Mouse (Mus musculus) thymus, postnatal 36 days (tissue): ENCODE measurements around the gene Gpc5.

ENCODE experiments used
- DNase-seq, 2 experiments: peaks; one replicate each; pipeline ENCODE4 v3.0.0; 2022; ENCODE audit warnings: mixed read lengths in 2 of 2

Gene Gpc5

DNA sequence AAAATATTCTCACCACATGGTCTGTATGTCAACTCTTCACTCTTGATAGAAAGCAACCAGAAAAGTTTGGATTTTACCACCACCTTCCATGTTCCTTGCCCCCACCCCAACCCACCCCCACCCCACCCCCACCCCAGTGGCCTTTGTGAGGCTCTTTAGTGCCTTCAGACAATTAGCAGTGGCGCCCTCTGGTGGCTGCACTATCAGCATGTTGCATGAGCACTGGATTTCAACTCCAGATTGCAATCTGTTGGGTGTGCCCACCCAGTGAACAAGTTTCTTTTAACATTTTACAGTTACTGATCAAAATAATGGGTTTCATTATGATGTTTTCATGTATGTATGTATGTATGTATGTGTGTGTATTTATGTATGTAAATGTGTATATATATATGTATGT, 279.1 kb downstream of the Gpc5 start:
- DNase-seq, result peak; percentile 10 to 21

DNA sequence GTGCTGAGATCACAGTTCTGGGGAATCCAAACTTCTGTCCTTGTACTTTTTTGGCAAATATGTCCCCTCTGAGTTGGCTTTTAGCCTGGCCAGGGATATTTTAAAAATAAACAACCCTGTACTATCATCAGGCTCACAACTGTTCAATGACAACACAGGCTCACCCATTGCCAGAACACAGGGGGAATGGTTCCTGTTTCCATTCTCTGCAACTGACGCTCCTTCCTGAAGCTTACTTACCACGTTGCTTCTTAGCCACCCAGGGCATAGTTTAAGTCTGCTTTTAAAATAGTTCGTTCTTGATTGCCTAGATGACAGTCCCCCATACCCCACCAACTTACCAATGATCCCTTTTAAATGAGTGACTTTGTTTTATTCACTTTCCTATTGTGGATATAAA, 299.8 kb downstream of the Gpc5 start:
- DNase-seq, result no peak

DNA sequence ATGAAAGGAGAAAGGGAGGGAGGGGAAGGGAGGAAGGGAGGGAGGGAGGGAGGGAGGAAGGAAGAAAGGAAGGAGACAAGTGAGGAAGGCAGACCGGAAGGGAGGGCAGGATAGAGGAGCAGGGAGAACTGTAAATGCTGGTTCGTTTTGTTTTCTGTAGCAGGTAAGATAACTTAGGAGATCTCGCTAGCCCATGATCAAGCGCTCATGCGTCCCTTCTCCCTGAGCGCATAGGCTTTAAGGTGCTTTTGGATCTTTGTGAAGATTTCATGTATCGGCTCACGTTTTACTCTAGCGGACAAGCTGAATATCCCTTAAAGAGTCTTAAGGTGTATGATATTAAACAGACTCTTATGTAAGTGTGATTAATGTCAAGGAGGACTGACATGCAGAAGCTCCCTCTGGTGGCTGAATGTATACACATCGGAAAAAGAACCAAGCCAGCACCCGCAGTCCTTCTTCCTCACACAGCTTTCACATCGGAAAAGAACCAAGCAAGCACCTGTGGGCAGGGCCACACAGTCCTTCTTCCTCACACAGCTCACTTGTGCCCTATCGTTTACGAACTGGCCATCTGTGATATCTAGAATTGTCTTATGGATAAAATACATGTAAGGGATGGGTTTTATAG, 301.0 kb downstream of the Gpc5 start:
- peak in 1 of 2 experiments; percentile 7 for DNase-seq

DNA sequence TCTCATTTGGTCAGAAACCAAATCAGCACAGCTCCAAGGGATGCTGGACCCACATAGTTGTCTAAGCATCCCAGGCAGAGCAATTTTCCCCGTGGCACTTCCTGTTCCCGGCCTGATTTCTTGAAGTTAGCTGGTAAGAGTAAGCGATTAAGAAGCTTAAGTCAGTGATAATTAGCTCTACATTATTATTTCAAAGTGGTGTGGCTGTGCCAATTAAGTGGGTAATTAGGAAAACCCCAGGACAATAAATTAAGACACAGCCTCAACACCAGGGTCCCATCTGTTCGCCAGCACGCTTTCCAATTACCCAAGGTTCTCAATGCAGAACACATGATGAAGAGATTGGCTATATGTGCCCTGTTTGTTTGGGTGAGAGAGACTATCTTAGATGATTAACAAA, 314.6 kb downstream of the Gpc5 start:
- no peak for DNase-seq

DNA sequence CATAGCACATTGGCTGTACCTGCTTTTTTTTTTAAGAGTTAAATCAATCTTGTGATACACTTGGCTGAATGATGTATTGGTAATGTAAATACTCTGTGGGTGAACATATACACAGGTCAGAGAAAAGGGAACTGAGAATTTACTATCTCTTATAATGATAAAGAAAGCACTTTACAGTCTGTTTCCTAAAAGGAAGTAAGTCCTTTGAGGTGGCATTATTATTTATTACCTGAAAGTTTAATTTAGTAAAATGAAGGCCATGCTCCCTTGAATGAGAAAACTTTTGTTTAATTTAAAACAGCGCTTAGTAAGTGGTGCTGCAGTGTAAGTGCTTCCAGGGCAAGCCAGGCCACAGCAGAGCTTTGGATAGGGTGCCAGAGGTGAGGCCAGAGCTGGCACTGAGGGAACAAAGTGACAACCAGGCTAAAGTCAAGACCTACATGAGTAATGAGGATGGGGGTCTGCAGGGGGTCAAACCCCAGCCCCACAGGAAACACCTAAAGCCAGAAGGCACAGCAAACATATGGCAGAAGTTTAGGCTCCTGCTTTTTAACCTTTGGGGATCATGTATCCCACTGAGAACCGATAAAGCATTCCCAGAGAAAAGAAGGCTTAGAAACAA, 315.4 kb downstream of the Gpc5 start:
- no peak for DNase-seq

DNA sequence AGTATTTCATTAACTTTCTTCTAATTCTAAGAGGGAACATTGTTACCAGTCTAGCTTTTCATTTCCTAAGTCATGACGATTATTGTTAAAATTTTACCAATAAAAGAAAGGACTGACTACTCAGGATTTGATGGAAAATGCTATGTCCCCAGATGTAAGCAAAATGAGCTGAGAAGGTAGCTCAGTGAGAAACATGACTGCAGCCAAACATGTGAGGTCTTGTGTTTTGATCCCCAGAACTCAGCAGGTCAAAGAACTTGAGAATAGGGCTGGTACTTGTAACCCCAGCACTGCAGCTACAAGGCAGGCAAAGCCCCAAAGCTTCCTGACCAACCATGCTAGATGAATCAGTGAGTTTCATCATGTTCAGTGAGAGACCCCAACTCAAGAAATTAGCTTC, 318.9 kb downstream of the Gpc5 start:
- DNase-seq, result no peak

DNA sequence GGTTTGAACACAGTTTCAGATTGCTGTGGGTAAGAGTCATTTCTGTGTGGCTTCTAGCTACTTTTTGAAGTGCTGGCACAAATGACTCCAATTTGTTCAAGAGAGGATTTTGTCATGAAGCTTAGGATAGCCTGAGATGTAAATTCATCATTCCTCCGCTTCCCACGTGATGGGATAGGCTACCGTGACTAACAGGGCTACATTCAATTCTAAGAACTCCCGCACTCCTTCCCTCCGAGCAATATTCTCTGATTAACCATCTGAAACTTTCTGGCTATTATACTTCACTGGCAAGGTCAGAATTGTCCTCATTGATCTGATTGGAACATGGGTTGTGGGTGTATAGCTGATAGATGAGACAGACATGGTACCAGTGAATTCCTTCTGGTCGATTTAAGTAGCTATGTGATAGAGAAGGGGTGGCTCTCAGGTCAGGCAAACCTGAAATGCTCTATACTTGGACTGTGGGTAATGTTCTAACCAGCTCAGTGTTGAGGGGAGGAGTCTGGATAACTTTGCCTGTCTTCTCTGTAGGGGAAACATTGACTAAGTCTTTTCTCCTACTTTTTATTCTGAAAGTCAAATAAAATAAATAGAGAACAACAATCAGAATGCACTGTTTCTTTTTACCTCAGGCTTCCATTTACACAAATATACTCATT, 319.6 kb downstream of the Gpc5 start:
- no peak for DNase-seq

DNA sequence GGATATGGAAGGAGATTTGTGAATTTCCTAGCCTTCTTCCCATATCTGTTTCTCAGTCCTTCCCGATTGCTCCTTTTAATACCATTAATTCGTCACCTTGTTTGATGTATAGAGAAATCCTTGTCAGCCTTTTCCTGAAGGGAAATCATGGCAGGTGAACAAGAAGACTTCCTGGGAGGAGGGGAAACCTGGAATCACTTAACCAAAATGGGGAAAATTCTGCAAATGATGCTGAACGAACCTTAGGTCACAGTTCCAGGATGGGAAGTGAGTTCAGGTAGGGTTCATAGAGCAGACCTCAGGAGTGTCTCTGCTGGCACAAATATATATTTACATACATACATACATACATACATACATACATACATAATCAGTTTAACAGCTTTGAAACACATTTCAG, 320.8 kb downstream of the Gpc5 start:
- no peak for DNase-seq

DNA sequence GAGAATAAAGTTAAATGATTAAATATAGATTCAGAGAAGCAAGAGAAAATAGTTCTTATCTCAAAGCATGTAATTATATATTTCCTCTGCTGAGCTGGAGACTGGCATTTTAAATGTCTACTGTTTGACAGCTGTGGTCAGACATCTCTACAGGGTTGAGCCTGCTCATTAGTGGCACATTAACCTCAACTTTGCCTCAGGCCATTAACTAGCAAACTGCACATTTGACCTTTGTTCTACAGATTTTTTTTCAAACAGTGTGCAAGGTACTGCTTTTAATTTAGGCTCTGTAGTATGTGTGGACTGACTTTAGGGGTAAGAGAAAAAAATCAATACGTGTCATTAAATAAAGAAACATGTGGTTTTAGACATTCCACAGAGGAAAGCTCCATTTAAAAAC, 321.4 kb downstream of the Gpc5 start:
- DNase-seq, result no peak

DNA sequence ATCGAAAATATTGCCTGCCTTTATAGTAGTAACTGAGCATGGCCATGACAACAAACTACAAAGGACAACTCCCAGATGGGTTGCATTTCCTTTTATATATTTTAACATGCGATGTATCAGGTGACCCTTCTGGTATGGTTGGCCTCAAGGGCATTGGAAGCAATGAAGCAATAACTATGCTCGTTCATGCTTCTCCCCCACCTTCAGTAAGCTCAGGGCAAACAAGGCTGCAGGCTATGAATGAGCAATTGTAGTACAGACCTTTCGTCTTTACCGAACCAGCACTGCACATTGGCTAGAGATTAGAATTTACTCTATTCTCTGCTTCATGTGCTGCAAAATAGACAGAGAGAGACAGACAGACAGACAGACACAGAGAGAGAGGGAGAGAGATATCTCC, 322.5 kb downstream of the Gpc5 start:
- no peak for DNase-seq

DNA sequence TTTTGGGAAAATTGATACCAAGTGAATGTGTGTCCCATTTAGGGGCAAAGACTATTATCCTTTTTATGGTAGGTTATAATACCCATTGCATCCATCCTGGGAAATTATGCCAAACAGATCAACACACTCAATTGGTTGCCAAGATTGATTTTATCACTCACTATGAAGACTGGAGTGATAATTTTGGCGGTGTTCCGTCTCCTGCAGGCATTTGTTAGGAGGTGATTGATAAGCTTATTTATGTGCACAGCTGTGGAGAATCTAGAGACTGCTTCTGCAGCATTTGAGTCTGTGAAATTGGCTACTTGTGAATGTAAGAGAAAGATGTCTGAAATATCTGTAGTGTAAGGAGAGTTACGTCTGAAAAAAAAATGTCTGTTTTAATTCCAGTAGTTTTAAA, 340.0 kb downstream of the Gpc5 start:
- no peak for DNase-seq

DNA sequence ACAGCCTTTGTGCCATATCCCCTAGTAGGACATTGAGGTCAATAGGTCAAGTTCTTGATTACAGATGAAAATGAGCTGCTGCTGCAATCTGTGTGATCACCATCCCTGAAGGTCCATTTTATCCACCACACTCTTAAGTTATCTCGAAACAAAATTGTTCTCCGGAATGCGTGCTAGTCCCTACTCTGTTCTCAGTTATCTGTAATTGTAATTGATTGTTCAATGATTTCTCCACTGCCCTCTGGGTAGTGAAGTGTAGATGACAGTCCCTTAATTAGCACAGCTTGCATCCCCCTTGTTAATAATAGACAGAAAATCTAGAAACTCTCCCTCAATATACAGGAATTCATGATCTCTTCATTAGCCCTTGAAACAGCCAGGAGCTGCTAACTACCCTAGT, 340.4 kb downstream of the Gpc5 start:
- DNase-seq, result no peak

DNA sequence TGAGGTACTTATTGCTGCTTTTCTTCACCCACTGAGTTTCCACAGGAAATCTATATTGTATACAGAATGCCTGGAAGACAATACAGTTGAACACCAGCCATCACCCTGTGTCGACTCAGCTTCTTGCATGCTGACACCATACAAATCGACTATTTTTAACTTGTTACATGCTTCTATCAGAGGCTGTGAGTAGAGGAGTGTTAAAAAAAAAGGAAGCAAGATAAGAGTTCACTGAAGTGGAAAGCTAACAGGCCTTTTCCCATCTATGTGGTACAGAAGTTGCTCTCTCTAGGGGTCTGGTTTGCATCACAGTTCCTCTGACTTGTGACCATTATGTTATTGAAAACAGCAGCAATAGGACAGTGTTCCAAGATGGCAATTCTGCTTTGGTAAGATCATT, 344.6 kb downstream of the Gpc5 start:
- no peak for DNase-seq

DNA sequence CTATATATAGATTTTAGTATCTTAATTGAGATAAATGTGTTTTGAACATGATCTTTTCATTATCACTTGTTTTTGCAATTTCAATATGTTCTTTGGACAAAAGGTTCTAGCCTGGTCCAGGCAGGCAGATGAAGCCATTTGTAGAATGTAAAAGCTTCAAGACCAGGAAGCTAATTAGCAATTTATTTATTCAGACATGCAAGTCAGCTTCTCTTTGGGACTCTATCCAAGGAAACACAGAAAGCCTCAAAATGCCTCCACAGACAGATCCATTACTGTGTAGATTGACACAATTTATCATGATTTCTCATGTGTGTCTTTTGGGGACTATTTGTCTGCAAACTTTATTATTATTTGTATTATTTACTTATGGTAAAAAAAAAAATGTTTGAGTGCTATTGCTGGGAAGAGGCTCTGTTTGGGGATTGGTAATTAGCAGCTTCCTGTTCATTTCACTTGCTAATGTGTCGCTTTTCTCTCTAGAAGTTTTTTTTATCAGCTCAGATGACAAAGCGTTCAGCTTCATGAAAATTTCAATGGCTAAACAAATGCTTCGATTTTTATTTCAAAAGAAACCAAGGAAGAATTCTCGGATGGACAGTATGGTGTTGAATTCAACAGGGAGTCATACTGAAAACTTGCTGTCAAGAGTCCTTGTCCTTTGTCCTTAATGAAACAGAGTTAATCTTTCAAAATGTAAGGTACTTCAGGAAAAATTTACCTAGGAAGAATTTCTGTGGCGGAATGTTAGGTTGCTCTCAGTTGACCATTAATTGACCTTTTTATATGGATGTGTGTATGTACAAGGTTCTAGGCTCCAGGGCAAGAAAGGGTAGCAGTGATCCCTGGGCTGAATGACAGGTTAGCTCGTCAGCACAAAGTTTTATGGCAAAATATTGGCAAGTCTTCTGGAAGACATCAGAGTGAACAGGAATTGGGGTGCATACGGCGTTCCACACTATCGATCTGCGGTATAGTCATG, 353.1 kb downstream of the Gpc5 start:
- DNase-seq, result no peak

DNA sequence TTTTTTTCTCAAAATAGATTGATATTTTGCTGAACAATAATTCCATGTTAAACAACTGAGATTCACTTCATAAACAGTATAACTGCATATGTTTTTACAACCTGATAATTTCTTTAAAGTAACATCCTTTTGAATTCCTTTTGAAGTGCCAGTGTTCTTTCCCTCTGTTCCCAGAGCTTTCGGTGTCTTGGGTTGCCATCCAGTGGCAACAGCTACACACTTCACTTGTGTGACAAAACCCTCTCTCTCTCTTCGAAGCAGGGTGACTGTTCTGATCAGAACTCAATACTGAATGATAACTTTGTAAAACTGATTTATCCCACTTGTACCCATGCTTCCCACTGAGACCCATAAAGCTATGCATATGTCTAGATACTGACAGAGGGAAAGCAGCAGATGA, 358.9 kb downstream of the Gpc5 start:
- no peak for DNase-seq

DNA sequence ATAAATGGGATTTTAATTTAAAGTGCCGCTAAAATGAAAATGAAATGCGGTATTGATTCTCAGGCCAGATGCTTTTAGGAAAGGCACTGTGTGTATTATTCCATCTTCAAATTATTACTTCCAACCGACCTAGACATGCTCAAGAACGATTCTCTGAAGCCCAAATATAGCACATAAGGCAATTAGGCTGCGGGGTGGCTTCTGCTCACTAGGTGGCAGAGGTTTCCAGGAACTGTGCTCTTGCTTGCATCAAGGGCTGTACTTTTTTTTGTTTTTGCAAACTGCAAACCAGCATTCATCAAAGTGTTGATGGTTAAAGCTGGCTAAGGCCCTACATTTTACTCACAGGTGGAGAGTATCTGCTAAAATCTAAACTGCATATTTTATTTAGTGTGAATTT, 375.9 kb downstream of the Gpc5 start:
- peak in 1 of 2 experiments; percentile 4 for DNase-seq

DNA sequence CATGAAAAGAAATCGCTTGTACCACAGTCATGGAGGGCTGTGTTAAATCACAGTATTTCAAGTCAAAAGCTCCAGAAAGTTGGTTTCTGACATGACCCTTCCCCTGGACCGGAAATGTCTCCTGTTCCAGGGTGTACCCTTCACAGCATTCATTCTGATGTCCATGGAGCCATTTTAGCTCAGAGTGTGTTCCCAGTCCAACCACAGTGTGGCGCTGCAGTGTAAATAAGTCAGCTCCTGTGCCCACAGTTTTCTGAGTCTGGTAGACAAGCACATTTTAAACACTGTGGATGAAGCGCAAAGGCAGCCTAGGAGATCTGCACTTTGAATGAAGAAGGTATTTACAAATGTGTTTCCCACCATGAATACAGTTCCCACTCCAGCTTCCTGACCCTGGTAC, 383.2 kb downstream of the Gpc5 start:
- DNase-seq, result peak in 1 of 2 experiments; percentile 8

DNA sequence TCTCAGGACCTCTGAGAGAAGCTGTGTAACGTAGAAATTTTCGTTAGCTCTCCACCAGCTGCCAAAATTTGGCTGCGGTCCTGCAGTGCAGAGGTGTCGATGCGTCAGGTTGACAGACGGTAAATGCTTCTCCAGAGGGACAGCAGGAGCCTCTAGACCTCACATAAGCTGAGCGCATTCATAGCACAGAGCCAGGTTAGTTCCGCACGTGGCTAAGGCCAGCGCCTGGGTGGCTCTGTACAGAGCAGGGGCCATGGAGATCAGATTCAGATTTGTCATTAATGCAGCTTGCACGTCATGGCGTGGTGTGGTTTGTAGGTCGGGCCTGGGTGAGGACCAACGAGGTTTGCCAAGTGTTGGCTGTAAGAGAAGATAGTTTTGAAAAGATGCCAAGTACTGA, 385.3 kb downstream of the Gpc5 start:
- no peak for DNase-seq

DNA sequence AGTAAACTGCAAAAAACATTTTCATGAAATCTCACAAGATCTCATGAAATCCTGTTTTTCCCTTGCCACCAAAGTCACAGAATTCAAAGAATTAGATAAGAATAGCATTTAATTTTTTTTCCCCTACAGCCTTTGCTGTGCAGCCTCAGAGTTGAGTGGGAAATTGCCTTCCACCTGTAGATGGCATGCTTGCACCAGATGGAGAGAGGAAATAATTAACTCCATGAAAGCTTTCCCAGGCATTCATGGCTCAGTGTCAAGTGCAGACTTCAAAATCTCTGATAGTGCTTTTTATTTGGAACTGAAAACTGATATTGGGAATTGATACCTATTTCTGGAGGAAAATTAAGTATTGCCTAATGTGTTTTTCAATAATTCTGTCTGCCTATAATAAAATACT, 393.1 kb downstream of the Gpc5 start:
- no peak for DNase-seq

DNA sequence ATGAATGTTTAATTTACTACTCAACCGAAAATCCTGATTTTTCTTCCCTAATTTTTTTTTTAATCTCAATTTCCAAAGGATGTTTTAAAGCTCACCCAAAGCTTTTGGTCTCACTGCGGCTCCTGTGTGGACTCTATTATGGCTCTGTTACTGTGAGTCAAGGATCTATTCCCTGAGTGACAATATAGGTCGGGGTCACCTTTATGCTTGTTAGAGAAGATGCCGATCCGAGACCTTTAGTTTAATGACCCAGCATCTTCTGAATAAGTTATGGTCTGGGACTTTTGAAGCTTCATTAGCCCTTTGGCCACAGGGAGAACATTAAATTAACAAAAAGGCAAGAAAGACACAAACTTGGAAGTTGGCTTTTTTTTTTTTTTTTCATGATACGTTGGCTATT, 408.8 kb downstream of the Gpc5 start:
- no peak for DNase-seq

DNA sequence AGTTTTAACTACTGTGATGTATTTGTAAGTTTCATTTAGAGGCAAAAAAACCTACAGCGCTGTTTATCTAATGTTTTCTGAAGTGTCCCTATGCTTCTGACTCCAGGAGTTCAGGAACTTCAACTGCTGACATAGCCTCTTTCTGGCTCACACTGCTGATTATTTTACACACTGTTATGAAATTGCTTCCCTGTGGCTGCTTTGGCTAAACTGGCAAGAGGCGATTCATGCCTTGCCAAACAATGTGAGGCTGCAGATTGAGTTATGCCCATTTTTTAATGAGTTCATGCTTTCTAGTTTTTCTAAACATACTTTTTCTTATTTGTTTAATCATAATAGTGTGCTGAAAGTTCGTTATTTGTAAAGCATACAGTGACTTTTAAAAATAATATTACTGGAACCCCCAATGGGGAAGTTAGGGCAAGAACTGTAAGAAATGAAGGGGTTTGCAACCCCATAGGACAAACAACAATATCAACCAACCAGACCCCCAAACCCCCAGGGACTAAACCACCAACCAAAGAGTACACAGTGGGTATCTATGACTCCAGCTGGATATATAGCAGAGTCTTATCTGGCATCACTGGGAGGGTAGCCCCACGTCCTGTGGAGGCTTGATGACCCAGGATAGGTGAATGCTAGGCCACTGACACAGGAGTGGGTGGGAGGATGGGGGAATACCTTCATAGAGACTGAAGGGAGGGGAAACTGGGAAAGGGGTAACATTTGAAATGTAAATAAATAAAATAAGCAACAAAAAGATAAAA, 454.7 kb downstream of the Gpc5 start:
- no peak for DNase-seq

DNA sequence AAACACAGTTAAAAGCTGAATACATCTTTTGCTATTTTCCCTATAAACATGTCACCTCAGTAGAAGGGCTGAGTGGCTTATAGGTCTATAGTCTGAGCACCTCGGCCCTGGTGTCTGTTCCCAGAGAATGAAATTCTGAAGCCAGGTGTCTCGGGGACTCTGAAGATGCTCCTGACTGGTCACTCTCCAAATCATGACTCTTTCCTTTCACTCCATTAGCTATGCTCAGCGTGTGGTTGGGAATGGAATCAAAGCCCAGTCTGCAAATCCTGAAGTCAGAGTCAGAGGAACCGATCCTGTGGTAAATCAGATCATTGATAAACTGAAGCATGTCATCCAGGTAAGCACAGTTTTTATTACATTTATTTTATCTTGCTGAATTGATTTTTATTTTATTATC, 460.0 kb downstream of the Gpc5 start:
- DNase-seq, result no peak
